Mouse (Mus musculus): Measurements from ENCODE around the gene Qpctl.

The Qpctl gene

GRCm38 (mm10) chr7:19103741-19104140 is 45.4 kb downstream of the Qpctl start:
- H3K4me1 ChIP-seq (replicated peaks; ENCODE audit: low read depth, low read length): peaks cover 5% of the 10 kb centered on the region
- peaks cover 82% of the 10 kb centered on the region for H3K27me3 ChIP-seq (ENCODE audit: insufficient read depth, low read length)
- TF ChIP-seq CTCF (conservative IDR thresholded peaks at IDR 0.05; ENCODE audit: low read length) (no peak), NANOG (IDR thresholded peaks at IDR 0.05; ENCODE audit: borderline replicate concordance, low read length) (no peak), POU5F1 (IDR thresholded peaks at IDR 0.05; ENCODE audit: borderline replicate concordance, low read length) (no peak)
- no peaks in the 10 kb centered on the region for H3K9me3 ChIP-seq (ENCODE audit: low read length)
- no peak overlapping the region for H3K4me3 ChIP-seq (replicated peaks; ENCODE audit: low read length)
- H3K36me3 ChIP-seq (ENCODE audit: insufficient read depth, low read length): no peaks in the 10 kb centered on the region

GRCm38 (mm10) chr7:19100290-19100689 is 48.8 kb downstream of the Qpctl start:
- no peak for TF ChIP-seq CTCF (conservative IDR thresholded peaks at IDR 0.05; ENCODE audit: low read length)
- TF ChIP-seq NANOG (IDR thresholded peaks at IDR 0.05; ENCODE audit: borderline replicate concordance, low read length): no peak
- no peak for TF ChIP-seq POU5F1 (IDR thresholded peaks at IDR 0.05; ENCODE audit: borderline replicate concordance, low read length)
- H3K4me3 ChIP-seq (replicated peaks; ENCODE audit: low read length): no peak overlapping the region
- no peaks in the 10 kb centered on the region for H3K36me3 ChIP-seq (ENCODE audit: insufficient read depth, low read length)
- no peaks in the 10 kb centered on the region for H3K9me3 ChIP-seq (ENCODE audit: low read length)
- peaks cover 93% of the 10 kb centered on the region for H3K27me3 ChIP-seq (ENCODE audit: insufficient read depth, low read length)
- peaks cover 28% of the 10 kb centered on the region for H3K4me1 ChIP-seq (replicated peaks; ENCODE audit: low read depth, low read length)

DNA sequence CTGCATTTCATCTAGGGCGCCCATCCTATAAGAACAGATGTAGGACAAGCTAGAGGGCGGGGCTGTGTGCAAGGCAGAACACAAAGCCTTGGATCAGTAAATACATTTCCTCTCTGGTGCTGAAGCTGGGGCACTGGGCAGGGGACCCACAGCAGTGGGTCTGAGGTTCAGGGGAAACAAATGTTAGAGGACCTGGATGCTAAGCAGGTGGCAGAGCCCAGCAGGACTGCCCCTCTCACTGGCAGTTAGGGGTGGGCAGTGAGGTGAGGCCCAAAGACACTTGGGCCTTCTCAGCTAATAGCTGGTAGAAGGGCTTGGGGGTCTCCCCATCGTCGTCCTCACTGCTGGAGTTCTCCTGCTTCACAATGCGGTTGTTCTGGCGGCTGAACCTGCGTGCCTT is 50.3 kb downstream of the Qpctl start:
- peaks cover 31% of the 10 kb centered on the region for H3K4me1 ChIP-seq (replicated peaks; ENCODE audit: low read depth, low read length)
- TF ChIP-seq POU5F1 (IDR thresholded peaks at IDR 0.05; ENCODE audit: borderline replicate concordance, low read length) (no peak), NANOG (IDR thresholded peaks at IDR 0.05; ENCODE audit: borderline replicate concordance, low read length) (no peak), CTCF (conservative IDR thresholded peaks at IDR 0.05; ENCODE audit: low read length) (no peak)

DNA sequence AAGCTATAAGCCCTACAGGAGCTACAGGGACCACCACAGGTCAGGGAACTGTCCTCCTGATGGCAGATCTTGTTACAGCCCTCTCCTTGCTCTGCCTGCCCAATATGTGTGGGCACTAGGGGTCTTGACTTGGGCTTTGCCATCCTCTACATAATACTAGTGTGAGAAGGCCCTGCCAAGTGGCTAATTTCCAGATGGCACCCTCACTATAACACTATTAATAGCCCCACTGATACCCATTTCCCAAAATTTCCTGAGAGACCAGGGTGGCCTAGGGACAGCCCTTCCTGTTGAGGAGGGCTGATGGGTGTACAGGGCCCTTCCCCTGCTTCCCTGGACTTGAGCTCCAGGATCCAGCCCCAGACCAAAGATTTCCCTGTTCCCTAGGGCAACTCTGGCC is 51.2 kb downstream of the Qpctl start:
- TF ChIP-seq CTCF (conservative IDR thresholded peaks at IDR 0.05; ENCODE audit: low read length) (no peak), POU5F1 (IDR thresholded peaks at IDR 0.05; ENCODE audit: borderline replicate concordance, low read length) (no peak), NANOG (IDR thresholded peaks at IDR 0.05; ENCODE audit: borderline replicate concordance, low read length) (no peak)
- Histone ChIP-seq H3K4me3 (replicated peaks; ENCODE audit: low read length) (no peak overlapping the region), H3K4me1 (replicated peaks; ENCODE audit: low read depth, low read length) (peaks cover 39% of the 10 kb centered on the region), H3K9me3 (ENCODE audit: low read length) (no peaks in the 10 kb centered on the region), H3K27me3 (ENCODE audit: insufficient read depth, low read length) (peaks cover 76% of the 10 kb centered on the region), H3K36me3 (ENCODE audit: insufficient read depth, low read length) (no peaks in the 10 kb centered on the region)

More for the DNA sequence above, 50.3 kb downstream of the Qpctl start:
- Histone ChIP-seq H3K4me3 (replicated peaks; ENCODE audit: low read length) (no peak overlapping the region), H3K36me3 (ENCODE audit: insufficient read depth, low read length) (no peaks in the 10 kb centered on the region), H3K27me3 (ENCODE audit: insufficient read depth, low read length) (peaks cover 85% of the 10 kb centered on the region), H3K9me3 (ENCODE audit: low read length) (no peaks in the 10 kb centered on the region)

DNA sequence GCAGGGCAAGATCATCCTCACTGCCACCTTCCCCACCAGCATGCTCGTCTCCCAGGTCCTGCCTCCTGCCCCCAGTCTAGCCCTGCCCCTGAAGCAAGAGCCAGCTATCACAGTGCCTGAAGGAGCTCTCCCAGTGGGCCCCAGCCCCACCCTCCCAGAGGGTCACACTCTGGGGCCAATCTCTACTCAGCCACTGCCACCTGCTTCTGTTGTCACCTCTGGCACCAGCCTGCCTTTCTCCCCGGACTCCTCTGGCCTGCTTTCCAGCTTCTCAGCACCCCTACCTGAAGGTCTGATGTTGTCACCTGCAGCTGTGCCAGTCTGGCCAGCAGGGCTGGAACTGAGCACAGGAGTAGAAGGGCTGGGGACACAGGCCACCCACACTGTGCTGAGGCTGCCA is 51.9 kb downstream of the Qpctl start:
- H3K4me1 ChIP-seq (replicated peaks; ENCODE audit: low read depth, low read length): peaks cover 46% of the 10 kb centered on the region
- no peak overlapping the region for H3K4me3 ChIP-seq (replicated peaks; ENCODE audit: low read length)
- no peaks in the 10 kb centered on the region for H3K9me3 ChIP-seq (ENCODE audit: low read length)
- H3K27me3 ChIP-seq (ENCODE audit: insufficient read depth, low read length): peaks cover 73% of the 10 kb centered on the region
- no peak for TF ChIP-seq POU5F1 (IDR thresholded peaks at IDR 0.05; ENCODE audit: borderline replicate concordance, low read length)
- H3K36me3 ChIP-seq (ENCODE audit: insufficient read depth, low read length): 0 out of 2 replicates have a peak, but pooled peaks cover under 1% of the 10 kb centered on the region

DNA sequence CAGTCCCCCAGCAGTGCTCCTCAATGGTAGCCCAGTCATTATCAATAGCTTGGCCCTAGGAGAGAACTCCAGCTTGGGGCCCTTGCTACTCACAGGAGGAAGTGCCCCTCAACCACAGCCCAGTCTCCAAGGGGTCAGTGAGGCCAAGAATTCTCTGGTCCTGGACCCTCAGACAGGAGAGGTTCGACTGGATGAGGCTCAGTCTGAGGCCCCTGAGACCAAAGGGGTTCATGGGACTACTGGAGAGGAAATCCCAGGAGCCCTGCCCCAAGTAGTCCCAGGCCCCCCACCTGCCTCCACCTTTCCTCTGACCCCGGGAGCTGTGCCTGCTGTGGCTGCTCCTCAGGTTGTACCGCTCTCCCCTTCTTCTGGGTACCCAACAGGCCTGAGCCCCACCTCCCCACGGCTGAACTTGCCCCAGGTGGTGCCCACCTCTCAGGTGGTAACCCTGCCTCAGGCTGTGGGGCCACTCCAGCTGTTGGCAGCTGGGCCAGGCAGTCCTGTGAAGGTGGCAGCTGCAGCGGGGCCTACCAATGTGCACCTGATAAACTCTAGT is 52.6 kb downstream of the Qpctl start:
- Histone ChIP-seq H3K4me1 (replicated peaks; ENCODE audit: low read depth, low read length) (peaks cover 53% of the 10 kb centered on the region), H3K27me3 (ENCODE audit: insufficient read depth, low read length) (peaks cover 74% of the 10 kb centered on the region), H3K36me3 (ENCODE audit: insufficient read depth, low read length) (peaks cover 8% of the 10 kb centered on the region), H3K9me3 (ENCODE audit: low read length) (no peaks in the 10 kb centered on the region), H3K4me3 (replicated peaks; ENCODE audit: low read length) (peak overlapping the region; percentile 83)
- TF ChIP-seq NANOG (IDR thresholded peaks at IDR 0.05; ENCODE audit: borderline replicate concordance, low read length): no peak
- no peak for TF ChIP-seq CTCF (conservative IDR thresholded peaks at IDR 0.05; ENCODE audit: low read length)
- no peak for TF ChIP-seq POU5F1 (IDR thresholded peaks at IDR 0.05; ENCODE audit: borderline replicate concordance, low read length)

- H3K36me3 ChIP-seq (ENCODE audit: insufficient read depth, low read length): peaks cover 16% of the 10 kb centered on the region
- peaks cover 75% of the 10 kb centered on the region for H3K27me3 ChIP-seq (ENCODE audit: insufficient read depth, low read length)
- TF ChIP-seq POU5F1 (IDR thresholded peaks at IDR 0.05; ENCODE audit: borderline replicate concordance, low read length) (no peak), NANOG (IDR thresholded peaks at IDR 0.05; ENCODE audit: borderline replicate concordance, low read length) (no peak), CTCF (conservative IDR thresholded peaks at IDR 0.05; ENCODE audit: low read length) (no peak)
- H3K4me1 ChIP-seq (replicated peaks; ENCODE audit: low read depth, low read length): peaks cover 61% of the 10 kb centered on the region
- H3K9me3 ChIP-seq (ENCODE audit: low read length): no peaks in the 10 kb centered on the region
- H3K4me3 ChIP-seq (replicated peaks; ENCODE audit: low read length): peak overlapping the region; percentile 83
Measured at GRCm38 (mm10) chr7:19095751-19096110, 53.4 kb downstream of the Qpctl start.

DNA sequence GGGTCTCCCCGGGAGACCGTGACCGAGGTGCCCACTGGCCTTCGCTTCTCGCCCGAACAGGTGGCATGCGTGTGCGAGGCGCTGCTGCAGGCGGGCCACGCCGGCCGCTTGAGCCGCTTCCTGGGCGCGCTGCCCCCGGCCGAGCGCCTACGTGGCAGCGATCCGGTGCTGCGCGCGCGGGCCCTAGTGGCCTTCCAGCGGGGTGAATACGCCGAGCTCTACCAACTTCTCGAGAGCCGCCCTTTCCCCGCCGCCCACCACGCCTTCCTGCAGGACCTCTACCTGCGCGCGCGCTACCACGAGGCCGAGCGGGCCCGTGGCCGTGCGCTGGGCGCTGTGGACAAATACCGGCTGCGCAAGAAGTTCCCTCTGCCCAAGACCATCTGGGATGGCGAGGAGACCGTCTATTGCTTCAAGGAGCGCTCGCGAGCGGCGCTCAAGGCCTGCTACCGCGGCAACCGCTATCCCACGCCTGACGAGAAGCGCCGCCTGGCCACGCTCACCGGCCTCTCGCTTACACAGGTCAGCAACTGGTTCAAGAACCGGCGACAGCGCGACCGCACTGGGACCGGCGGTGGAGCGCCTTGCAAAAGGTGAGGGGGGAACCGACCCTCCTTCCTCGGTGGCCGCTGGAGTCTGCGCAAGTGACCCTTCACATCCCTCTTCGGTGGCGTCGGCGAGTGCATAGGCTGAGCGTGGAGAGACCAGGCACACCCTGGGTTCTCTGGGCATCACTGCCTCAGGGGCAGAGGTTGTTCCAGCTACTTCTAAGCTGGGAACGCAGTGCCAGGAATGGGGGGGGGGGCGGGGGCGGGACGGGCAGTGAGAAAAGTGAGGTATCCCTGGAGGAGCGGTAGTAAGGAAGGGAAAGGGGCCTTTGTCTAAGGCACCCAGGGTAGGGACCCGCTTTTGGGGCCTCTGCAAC is 54.0 kb downstream of the Qpctl start:
- Histone ChIP-seq H3K36me3 (ENCODE audit: insufficient read depth, low read length) (peaks cover 22% of the 10 kb centered on the region), H3K4me1 (replicated peaks; ENCODE audit: low read depth, low read length) (peaks cover 67% of the 10 kb centered on the region), H3K4me3 (replicated peaks; ENCODE audit: low read length) (peak overlapping the region; percentile 83), H3K9me3 (ENCODE audit: low read length) (no peaks in the 10 kb centered on the region), H3K27me3 (ENCODE audit: insufficient read depth, low read length) (peaks cover 73% of the 10 kb centered on the region)
- no peak for TF ChIP-seq POU5F1 (IDR thresholded peaks at IDR 0.05; ENCODE audit: borderline replicate concordance, low read length)
- TF ChIP-seq NANOG (IDR thresholded peaks at IDR 0.05; ENCODE audit: borderline replicate concordance, low read length): no peak
- TF ChIP-seq CTCF (conservative IDR thresholded peaks at IDR 0.05; ENCODE audit: low read length): no peak
